Mouse (Mus musculus) thymus, postnatal 10 days (tissue): Measurements from ENCODE around the gene Anxa11.
"Not testable (repeated sequence)": the region's sequence is repeated elsewhere in the genome, so short reads cannot be mapped to it uniquely, and the experiment has no call there.

ENCODE experiments used
- DNase-seq, 2 experiments: peaks; one replicate each; pipeline ENCODE4 v3.0.0; 2021; ENCODE audit warnings: low spot score in 2 of 2

Gene Anxa11

DNA sequence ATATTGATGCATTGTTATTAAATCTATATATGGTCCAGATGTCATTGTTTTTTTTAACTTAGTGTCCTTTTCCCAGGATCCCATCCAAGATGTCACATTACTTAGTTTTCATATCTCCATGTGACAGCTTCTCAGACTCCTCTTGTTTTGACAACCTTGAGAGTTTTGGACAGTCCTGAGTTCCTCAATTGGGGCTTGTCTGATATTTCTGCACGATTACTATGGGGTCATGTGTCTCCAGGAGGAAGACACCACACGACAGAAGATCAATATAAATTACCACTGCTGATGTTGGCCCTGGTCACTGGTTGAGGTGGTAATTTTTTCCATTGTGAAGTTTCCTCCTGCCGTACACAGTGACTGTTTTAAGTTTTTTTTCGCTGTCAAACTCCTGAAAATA is 377 bp upstream of the Anxa11 start:
- no peak for DNase-seq

DNA sequence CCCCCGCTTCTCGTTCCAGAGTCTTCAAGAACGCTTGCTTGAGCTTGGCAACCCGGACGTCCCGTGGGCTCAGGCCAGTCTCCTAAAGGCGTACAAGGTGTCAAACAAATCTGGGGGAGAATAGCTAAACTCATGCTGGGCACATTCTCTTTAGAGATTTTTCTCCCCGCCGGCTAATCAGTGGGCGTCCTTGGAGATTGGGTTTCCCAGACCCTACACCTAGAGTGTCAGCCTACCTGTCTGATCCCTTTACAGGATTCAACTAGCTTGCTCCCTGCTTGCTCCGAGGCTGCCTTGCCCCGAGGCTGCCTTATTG is 690 bp downstream of the Anxa11 start:
- DNase-seq = no peak

- DNase-seq = no peak
These were observed 2.4 kb downstream of the Anxa11 start for GRCm38 (mm10) chr14:25844372-25844771.

DNA sequence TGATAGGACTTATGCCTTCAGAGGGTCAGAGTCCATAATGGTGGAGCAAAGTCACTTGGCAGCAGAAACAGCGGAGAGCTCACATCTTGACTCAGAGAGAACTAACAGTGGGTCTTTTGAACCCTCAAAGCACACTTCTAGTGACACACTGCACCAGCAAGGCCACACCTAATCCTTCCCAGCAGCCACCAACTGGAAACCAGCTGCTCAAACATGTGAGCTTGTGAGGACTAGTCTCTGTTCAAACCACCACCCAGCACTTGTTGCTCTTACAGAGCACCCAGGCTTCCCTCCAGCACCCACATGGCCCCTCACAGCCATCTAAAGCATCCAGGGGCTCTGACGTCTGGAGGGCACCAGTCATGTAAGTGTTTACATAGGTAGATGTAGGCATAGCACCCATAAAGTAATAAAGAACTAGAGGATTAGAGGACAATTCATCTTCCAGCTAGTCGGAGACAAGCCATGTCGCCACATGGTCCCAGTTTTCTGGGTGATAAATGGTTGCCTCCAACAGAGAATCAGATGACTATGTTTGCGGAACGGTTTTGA is 4.0 kb downstream of the Anxa11 start:
- no peak for DNase-seq

DNA sequence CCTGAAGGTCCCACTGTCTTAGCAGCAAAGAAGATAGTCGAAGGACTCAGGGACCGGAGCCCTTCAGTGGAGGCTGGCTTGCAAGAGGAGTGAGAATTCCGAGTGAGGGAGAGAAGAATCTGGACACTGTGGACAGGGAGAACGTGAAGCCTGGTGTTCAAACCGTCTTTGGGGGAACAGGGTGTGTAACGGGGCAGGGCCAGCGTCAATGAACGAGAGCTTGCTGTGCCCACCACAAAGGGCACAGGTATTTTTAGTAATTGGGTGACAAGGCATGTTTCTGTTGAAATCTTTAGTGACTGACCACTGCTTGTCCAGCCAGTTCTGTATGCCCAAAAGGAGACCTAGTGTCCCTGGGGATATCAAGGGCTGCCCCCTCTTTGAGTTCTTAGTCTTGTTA is 4.6 kb downstream of the Anxa11 start:
- no peak for DNase-seq

DNA sequence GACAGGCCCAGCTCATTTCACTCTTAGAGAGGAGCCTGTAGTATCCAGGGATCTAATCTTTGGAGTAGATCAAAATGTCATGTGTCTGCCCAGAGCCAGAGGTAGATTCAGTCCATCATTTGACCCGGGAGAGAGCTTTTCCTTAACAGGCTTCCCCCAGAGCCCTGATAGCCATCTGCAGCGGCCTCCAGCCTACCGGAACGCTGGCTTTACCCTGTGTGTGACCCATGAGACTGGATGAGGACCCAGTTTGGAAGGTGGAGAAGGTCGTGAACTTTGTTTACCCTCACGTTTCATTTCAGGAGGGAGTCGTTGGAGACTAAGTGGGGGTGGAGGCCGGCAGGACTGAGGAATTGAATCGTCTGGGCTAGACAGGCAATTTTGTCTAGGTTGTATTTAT is 5.7 kb downstream of the Anxa11 start:
- DNase-seq = no peak

- DNase-seq = no peak
These were observed 6.3 kb downstream of the Anxa11 start for GRCm38 (mm10) chr14:25848237-25848636.

- not testable (repeated sequence) for DNase-seq
These were observed 6.8 kb downstream of the Anxa11 start for GRCm38 (mm10) chr14:25848708-25849107.

- no peak for DNase-seq
These were observed 8.5 kb downstream of the Anxa11 start for GRCm38 (mm10) chr14:25850433-25850832.

DNA sequence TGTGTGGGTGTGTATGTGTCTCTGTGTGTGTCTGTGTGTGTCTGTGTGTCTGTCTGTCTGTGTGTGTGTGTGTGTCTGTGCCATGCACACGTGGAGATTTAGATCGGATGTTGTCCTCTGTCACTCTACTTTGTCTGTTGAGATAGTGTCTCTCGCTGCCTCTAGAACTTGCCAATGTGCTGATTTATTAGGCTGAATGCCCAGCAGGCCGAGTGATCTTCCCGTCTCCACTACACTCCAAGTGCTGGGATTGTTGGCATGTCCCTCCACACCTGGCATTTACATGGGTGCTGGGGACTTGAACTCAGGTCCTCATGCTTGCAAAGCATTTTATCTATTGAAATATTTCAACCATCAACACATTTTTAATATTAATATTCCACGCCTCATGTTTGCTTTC is 9.2 kb downstream of the Anxa11 start:
- no peak for DNase-seq

DNA sequence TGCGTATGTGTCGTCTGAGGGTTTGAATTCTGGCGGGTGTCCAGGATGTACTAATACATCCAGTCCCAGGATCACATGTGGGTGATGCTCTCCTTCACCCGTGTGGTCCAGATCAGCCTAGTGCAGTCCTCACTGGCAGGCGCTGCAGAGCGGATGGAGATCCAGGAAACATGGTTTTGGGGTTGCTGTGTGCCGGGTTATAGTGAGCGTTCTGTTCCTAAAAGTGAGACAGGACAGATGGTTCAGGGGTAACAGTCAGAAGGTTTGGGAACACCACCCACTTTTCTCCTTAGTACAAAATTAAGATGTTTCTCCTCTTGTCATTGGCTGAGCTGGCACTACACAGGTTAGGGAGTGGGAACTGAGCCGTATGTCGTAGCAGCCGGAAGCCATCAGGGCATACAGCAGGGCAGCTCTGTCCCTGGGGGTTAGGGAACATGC is 10.2 kb downstream of the Anxa11 start:
- no peak for DNase-seq

GRCm38 (mm10) chr14:25853295-25853694 is 11.3 kb downstream of the Anxa11 start:
- DNase-seq = no peak

DNA sequence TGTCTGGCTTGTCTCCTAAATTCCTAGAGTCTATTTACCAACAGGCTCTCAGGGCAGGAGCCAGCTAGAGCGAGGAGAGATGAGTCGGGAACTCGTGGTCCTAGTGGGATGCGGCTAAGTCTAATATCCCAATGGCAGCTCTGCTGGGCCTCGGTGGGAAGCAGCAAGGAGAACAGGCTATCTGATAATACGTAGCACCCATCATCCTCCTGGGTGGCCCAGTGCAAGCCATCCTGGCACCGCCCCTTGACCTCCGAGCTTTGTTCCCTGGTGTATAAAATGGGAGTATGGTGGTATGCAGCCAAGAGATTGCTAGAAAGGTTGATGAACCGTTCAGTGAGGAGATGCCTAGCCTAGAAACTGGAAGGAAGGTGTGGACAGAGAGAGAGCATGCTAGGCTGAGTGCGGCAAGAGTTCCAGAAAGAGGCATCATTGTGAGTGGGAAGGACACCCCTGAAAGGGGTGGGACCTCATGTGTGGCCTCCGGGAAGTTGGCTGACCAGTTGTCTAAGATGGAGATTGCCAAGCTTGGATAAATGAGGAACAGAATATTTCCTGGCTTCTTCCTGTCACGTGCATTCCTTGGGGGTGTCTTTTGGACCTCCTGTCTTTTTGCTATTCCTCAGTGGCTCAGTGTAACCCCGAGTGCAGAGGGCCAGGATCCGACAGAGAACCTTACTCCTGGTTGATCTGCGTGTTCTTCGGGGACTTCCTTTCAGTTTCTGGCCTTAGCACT is 11.9 kb downstream of the Anxa11 start:
- no peak for DNase-seq

DNA sequence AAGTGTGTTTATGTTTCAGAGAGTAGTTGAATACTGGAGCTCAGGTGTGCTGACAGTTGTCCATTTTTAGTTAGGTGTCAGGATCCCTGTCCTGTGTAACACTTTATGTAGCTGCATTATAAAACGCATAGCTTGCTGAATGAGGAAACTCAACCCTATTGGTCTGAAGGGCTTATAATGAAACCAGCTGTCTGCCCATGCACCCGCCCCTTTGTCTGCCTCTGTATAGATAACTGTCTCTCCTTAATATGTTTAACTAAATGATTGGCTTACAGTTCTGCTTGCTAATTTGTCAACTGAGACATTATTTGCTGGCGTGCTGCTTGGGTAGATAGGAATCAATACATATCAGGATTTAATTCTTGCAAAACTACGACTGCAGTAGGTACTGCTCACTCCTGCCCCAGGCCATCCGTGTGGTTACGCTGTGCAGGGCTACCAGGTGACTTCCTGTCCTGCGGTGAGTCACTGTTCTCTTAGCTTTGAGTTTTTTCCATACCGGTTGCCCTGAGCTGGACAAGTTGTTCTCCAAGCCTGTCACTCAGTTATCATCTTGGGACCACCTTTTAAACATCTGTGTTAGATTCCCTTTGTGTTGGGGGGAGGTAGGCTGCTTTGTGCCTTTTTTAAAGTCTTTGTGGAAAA is 13.4 kb downstream of the Anxa11 start:
- no peak for DNase-seq

DNA sequence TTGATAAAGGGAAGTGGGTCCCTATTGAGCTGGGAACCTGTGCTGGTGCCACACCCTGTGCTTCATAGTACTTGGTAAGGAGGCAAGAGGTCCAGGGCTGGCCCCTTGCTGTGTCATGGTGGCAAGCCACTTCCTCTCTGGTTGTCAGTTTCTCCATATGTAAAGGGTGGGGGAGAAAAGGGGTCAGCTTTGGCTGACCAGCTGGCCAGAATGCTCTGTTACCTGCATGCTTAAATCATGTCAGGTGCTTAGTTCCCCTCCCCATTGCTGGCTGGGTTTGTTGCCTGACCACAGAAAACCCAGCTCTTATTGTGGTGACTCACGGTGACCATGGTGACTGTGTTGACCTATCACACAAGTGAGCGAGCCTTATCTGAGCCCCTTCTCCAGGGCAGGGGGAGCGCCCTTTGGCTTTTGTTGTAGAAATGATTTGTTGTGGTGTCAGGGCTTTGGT is 15.2 kb downstream of the Anxa11 start:
- DNase-seq = no peak

- DNase-seq = no peak
These were observed 16.0 kb downstream of the Anxa11 start for GRCm38 (mm10) chr14:25857940-25858339.

- DNase-seq = no peak
These were observed 20.0 kb downstream of the Anxa11 start for GRCm38 (mm10) chr14:25861771-25862530.

GRCm38 (mm10) chr14:25863721-25864120 is 21.8 kb downstream of the Anxa11 start:
- no peak for DNase-seq

DNA sequence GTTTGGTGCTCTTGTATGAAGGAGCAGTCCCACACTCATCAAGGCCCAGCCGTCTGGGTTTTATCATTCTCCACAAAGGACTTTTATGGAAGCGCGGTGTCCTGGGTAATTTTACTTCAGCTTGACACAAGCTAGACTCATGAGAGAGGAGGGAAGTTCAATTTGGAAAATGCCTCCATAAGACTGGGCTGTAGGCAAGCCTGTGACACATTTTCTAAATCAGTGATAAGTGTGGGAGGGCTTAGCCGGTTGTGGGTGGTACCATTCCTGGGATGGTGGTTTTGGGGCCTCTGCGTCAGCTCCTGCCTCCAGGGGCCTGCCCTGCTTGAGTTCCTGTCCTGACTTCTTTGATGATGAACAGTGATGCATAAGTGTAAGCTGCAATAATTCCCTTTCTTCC is 23.3 kb downstream of the Anxa11 start:
- no peak for DNase-seq

DNA sequence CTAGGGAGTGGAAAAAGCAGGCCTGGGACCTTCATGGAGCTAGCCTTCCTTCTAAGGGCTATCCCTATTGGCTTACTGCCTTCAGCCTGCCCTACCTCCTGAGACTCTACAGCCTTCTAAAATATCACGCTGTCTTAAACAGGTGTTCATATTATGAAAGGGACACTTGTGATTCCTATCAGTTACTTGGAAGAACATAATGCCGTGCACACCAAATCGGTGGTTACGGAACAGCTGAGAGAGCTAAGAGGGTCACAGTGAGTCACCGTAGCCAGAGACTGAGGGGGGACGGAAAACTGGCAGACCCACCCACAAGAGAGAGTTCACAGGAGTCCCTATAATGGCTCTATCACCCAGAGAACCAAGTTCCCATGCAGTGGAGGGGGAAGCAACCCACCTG is 24.4 kb downstream of the Anxa11 start:
- no peak for DNase-seq

DNA sequence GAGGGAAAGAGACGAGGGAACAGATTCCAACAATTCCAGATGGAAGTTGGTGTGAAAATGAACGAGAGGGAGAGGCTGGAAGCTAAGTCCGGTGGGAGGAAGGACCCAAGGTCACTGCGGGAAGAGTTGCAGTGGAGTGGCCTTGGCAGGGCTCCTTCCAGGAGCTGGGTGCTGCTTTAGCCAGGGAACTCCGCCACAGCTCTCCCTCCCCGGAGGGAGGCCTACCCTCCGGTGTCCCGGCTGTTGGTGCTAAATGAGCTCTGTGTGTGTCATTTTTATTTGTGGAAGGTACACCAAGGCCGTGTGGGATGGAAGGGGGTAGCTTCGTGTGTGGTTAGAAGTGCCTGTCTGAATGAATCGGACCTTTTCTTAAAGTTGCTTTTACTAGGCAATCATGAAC is 24.9 kb downstream of the Anxa11 start:
- DNase-seq = no peak

DNA sequence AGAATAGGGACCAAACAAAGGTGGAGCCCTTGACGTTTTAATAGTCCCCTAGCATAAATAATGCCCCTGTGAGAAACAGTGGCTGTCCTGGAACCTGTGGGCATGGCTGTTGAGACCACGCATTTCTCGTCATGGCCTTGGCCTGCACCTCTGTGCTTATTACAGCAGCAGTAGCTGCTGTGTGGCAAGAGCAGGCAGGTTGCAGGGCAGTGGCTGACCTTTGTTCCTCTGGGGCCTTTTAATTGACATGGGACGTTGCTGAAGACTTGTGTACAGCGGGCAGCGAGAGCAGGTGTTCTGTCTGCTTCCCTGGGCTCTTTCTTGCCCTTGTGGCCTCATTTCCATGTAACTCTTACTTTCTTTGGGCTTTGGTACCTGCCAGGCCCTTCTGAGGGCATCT is 25.9 kb downstream of the Anxa11 start:
- no peak for DNase-seq

GRCm38 (mm10) chr14:25868706-25869105 is 26.8 kb downstream of the Anxa11 start:
- no peak for DNase-seq
